Comparison of ENCODE assay signal across 27 mouse cellular contexts in the genomic region with DNA sequence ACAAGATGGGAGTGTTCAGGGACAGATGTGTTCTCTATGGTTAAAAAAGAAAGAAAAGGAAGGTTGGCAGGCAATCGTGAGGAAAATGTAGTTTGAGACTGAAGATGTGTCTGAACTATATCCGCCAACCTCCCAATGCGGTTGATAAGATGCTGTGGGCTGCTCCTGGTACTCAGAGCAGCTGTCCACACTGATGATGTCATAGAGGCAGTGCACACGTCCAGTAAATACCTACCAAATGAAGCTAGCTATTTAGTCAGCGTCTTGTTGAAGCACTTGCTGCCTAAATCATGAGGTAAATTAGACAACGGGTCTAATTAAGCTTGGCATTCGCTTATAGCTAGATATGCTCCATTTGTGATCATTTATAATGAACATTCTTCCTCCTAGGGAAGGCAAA. TPM values are rescaled to one million over a fixed set of nuclear protein-coding genes. Genes with fewer than 3 reads are reported as not detected.
DNase-seq lines count a peak whose midpoint lies in the region; ATAC-seq and TF ChIP-seq lines count a peak whose summit lies in the region.
"Had no signal": no experiment of that assay in that cellular context is flagged by ENCODE, and none has a peak within 500 bp of the region (broad histone marks: within the 10 kb centered on the region; RNA-seq: fewer than 3 reads in every experiment).

No protein-coding gene starts in this region.

- 71% methylated on average over 7 of the region's 7 CpGs for WGBS in embryonic facial prominence, embryonic 14.5 days
- WGBS in embryonic facial prominence, embryonic 10.5 days: 87% methylated on average over 7 of the region's 7 CpGs
- 68% methylated on average over 7 of the region's 7 CpGs for WGBS in hindbrain, embryonic 16.5 days

- no peaks in the 10 kb centered on the region for H3K27me3 ChIP-seq in embryonic facial prominence, embryonic 14.5 days (replicated peaks; ENCODE audit: control insufficient read depth, insufficient read depth, low read length)
- no peaks in the 10 kb centered on the region for H3K27me3 ChIP-seq in embryonic facial prominence, embryonic 10.5 days (replicated peaks; ENCODE audit: low read depth, poor library complexity, severe bottlenecking)
- H3K27me3 ChIP-seq in C2C12 (ENCODE audit: control insufficient read depth, insufficient read depth, insufficient read length): peaks cover 16% of the 10 kb centered on the region
- H3K27me3 ChIP-seq in hindbrain, embryonic 16.5 days (replicated peaks; ENCODE audit: control insufficient read depth, insufficient read depth, low read length): no peaks in the 10 kb centered on the region
- H3K27me3 ChIP-seq: embryonic facial prominence, embryonic 12.5 days; embryonic facial prominence, embryonic 15.5 days; forebrain, embryonic 12.5 days; forebrain, embryonic 15.5 days; Patski had no signal

- H3K36me3 ChIP-seq in embryonic facial prominence, embryonic 14.5 days (ENCODE audit: control insufficient read depth, insufficient read depth, low read length): no peaks in the 10 kb centered on the region
- H3K36me3 ChIP-seq in embryonic facial prominence, embryonic 10.5 days (replicated peaks): no peaks in the 10 kb centered on the region
- no peaks in the 10 kb centered on the region for H3K36me3 ChIP-seq in C2C12 (ENCODE audit: control insufficient read depth, insufficient read depth)
- no peaks in the 10 kb centered on the region for H3K36me3 ChIP-seq in hindbrain, embryonic 16.5 days (ENCODE audit: control insufficient read depth, insufficient read depth, low read length)
- H3K36me3 ChIP-seq: embryonic facial prominence, embryonic 12.5 days; embryonic facial prominence, embryonic 15.5 days; forebrain, embryonic 12.5 days; forebrain, embryonic 15.5 days had no signal

- no peaks in the 10 kb centered on the region for H3K79me2 ChIP-seq in C2C12 (ENCODE audit: control insufficient read depth, insufficient read depth)

- no peak overlapping the region for H3K27ac ChIP-seq in embryonic facial prominence, embryonic 14.5 days (replicated peaks; ENCODE audit: low read depth, low read length)
- no peak overlapping the region for H3K27ac ChIP-seq in embryonic facial prominence, embryonic 10.5 days (replicated peaks)
- H3K27ac ChIP-seq in hindbrain, embryonic 16.5 days (ENCODE audit: low read depth, low read length): no peak overlapping the region
- H3K27ac ChIP-seq: embryonic facial prominence, embryonic 12.5 days; embryonic facial prominence, embryonic 15.5 days; forebrain, embryonic 12.5 days; forebrain, embryonic 15.5 days had no signal

- ATAC-seq in embryonic facial prominence, embryonic 14.5 days (ENCODE audit: low read depth): no peak
- ATAC-seq in hindbrain, embryonic 16.5 days: no peak
- ATAC-seq in granulocyte monocyte progenitor cell, adult 5-6 weeks (replicated peaks; ENCODE audit: poor library complexity, severe bottlenecking): no peak
- no peak for ATAC-seq in erythroid progenitor cell, adult 5-6 weeks (replicated peaks; ENCODE audit: low FRiP score, poor library complexity, severe bottlenecking)
- ATAC-seq: forebrain, embryonic 15.5 days; forebrain, postnatal 0 days; Patski had no signal

- H3K4me2 ChIP-seq in embryonic facial prominence, embryonic 14.5 days (ENCODE audit: low read depth, low read length): no peak overlapping the region
- H3K4me2 ChIP-seq in hindbrain, embryonic 16.5 days (ENCODE audit: low read length): no peak overlapping the region
- H3K4me2 ChIP-seq: embryonic facial prominence, embryonic 12.5 days; embryonic facial prominence, embryonic 15.5 days; forebrain, embryonic 12.5 days; forebrain, embryonic 15.5 days had no signal

- H3K4me1 ChIP-seq in embryonic facial prominence, embryonic 14.5 days (ENCODE audit: control insufficient read depth, insufficient read depth, low read length): no peaks in the 10 kb centered on the region
- H3K4me1 ChIP-seq in embryonic facial prominence, embryonic 10.5 days: no peaks in the 10 kb centered on the region
- H3K4me1 ChIP-seq in hindbrain, embryonic 16.5 days (ENCODE audit: control insufficient read depth, insufficient read depth, low read depth, low read length): no peaks in the 10 kb centered on the region; the same call in 1 of the 2 replicates
- H3K4me1 ChIP-seq: embryonic facial prominence, embryonic 12.5 days; embryonic facial prominence, embryonic 15.5 days; forebrain, embryonic 12.5 days; forebrain, embryonic 15.5 days had no signal

- no peaks in the 10 kb centered on the region for H3K79me3 ChIP-seq in C2C12 (ENCODE audit: low read depth)

- H3K9me3 ChIP-seq in embryonic facial prominence, embryonic 14.5 days (ENCODE audit: control insufficient read depth, low read length): no peaks in the 10 kb centered on the region
- H3K9me3 ChIP-seq in embryonic facial prominence, embryonic 10.5 days: no peaks in the 10 kb centered on the region
- no peaks in the 10 kb centered on the region for H3K9me3 ChIP-seq in hindbrain, embryonic 16.5 days (ENCODE audit: control insufficient read depth, low read length)
- H3K9me3 ChIP-seq: embryonic facial prominence, embryonic 12.5 days; embryonic facial prominence, embryonic 15.5 days; forebrain, embryonic 12.5 days; forebrain, embryonic 15.5 days had no signal

- DNase-seq in embryonic facial prominence, embryonic 14.5 days (ENCODE audit: low spot score): peak; percentile 10
- DNase-seq in embryonic facial prominence, embryonic 10.5 days (ENCODE audit: low spot score): no peak
- peak; percentile 13 for DNase-seq in brain, adult 2 months (ENCODE audit: low read depth, low spot score)
- peak; percentile 45 for DNase-seq in retina, embryonic 14.5 days (ENCODE audit: low spot score)
- DNase-seq: adrenal gland, adult 2 months; adrenal gland, postnatal 10 days; adrenal gland, postnatal 25 days; B cell, adult 2 months; cerebellum, adult 11 months; cerebellum, adult 18-20 months; cerebellum, adult 8-10 months; cerebellum, adult 9-11 months; cerebellum, postnatal 14 days; cerebellum, postnatal 36 days; embryo, embryonic 11 days; forebrain, postnatal 0 days had no signal

- TF ChIP-seq CTCF in C2C12 (IDR thresholded peaks at IDR 0.05; ENCODE audit: control insufficient read depth, insufficient read depth, insufficient read length): no peak

- H3K9ac ChIP-seq in embryonic facial prominence, embryonic 14.5 days (ENCODE audit: low read depth, low read length): no peak overlapping the region
- H3K9ac ChIP-seq in hindbrain, embryonic 16.5 days (ENCODE audit: low read depth, low read length): no peak overlapping the region
- H3K9ac ChIP-seq: embryonic facial prominence, embryonic 12.5 days; embryonic facial prominence, embryonic 15.5 days; forebrain, embryonic 12.5 days; forebrain, embryonic 15.5 days; forebrain, postnatal 0 days had no signal

- H3ac ChIP-seq in C2C12 (ENCODE audit: control insufficient read depth, insufficient read length, low read depth): no peak overlapping the region

- H3K4me3 ChIP-seq in embryonic facial prominence, embryonic 14.5 days (ENCODE audit: low read depth, low read length): no peak overlapping the region
- no peak overlapping the region for H3K4me3 ChIP-seq in embryonic facial prominence, embryonic 10.5 days
- no peak overlapping the region for H3K4me3 ChIP-seq in C2C12 (ENCODE audit: insufficient read depth, poor library complexity, severe bottlenecking)
- no peak overlapping the region for H3K4me3 ChIP-seq in hindbrain, embryonic 16.5 days (ENCODE audit: low read length)
- H3K4me3 ChIP-seq: embryonic facial prominence, embryonic 12.5 days; embryonic facial prominence, embryonic 15.5 days; erythroblast, embryonic 14.5 days; forebrain, embryonic 12.5 days; forebrain, embryonic 15.5 days had no signal

TF ChIP-seq in C2C12, 6 proteins besides CTCF, POLR2A, EP300 and RAD21:
- no peak for TF ChIP-seq CEBPB (IDR thresholded peaks at IDR 0.05; ENCODE audit: low read depth)
- no peak for TF ChIP-seq MAX (IDR thresholded peaks at IDR 0.05)
- no peak for TF ChIP-seq USF1 (IDR thresholded peaks at IDR 0.05; ENCODE audit: low read depth)
- no peak for TF ChIP-seq MYOG (IDR thresholded peaks at IDR 0.05; ENCODE audit: control insufficient read depth, extremely low read depth, insufficient read length)
- TF ChIP-seq MYOD1 (IDR thresholded peaks at IDR 0.05; ENCODE audit: control insufficient read depth, insufficient read length, low read depth): peak; percentile 71
- no peak for TF ChIP-seq FOSL1 (IDR thresholded peaks at IDR 0.05; ENCODE audit: insufficient read depth, low read length, poor library complexity, severe bottlenecking)

RNA-seq across cellular contexts. Expression of gene Kdr, which starts 28.1 kb away (rescaled TPM):
- 26.7 and 29.9 TPM in 2 replicates for polyA plus RNA-seq in embryonic facial prominence, embryonic 14.5 days (2014; fragmentation: Nextera tagmentation; extraction: Ambion mirVana)
- 25.5 and 26.0 TPM in 2 replicates for polyA plus RNA-seq in embryonic facial prominence, embryonic 10.5 days (2016; fragmentation: Nextera tagmentation; extraction: Ambion mirVana)
- polyA plus RNA-seq in C2C12 (2012; fragmentation: generic; extraction: Trizol): under 0.01 TPM
- polyA plus RNA-seq in hindbrain, embryonic 16.5 days (2015; fragmentation: Nextera tagmentation; extraction: Ambion mirVana): 21.7 and 28.6 TPM in 2 replicates
- not detected in 2 replicates for total RNA-seq in granulocyte monocyte progenitor cell, adult 5-6 weeks (2014; fragmentation: Nextera tagmentation)
- total RNA-seq in granulocyte monocyte progenitor cell, adult 5-6 weeks (2017): 0.15 TPM in 1 of 2 replicates, not detected in the other
- total RNA-seq in erythroid progenitor cell, adult 5-6 weeks (2015; ENCODE audit: low replicate concordance): not detected in 2 replicates
- total RNA-seq in erythroid progenitor cell, adult 5-6 weeks (2017; ENCODE audit: low replicate concordance): 0.08 and 0.26 TPM in 2 replicates
- total RNA-seq: MEL had no signal
- polyA plus RNA-seq: Patski had no signal

Comparison
In these comparisons a context has a peak if more than half of its experiments do, and no peak if none do; other contexts are left out.
1. RNA of gene Kdr, which starts 28.1 kb away (polyA plus RNA-seq): 26.7 to 29.9 TPM in embryonic facial prominence, embryonic 14.5 days, 25.5 to 26.0 TPM in embryonic facial prominence, embryonic 10.5 days and 21.7 to 28.6 TPM in hindbrain, embryonic 16.5 days; under 0.01 TPM in C2C12 (single experiment); every median in the first group is over 10 times any median in the second.